Mouse (Mus musculus) ES-E14 (cell line): ENCODE measurements around the gene Plcd1. TPM values are rescaled to one million over a fixed set of nuclear protein-coding genes. Genes with fewer than 3 reads are reported as not detected.

Source experiments
- DNase-seq: peaks from one replicate; pipeline ENCODE4 v3.0.0-alpha.2; 2013; ENCODE audit warnings: low read depth, low spot score
- H3K27ac ChIP-seq: 2 replicates; pipeline ENCODE4 v1.5.1; 2012; ENCODE audit warnings: low read depth, mild to moderate bottlenecking, low read length, moderate library complexity, mixed read lengths; ENCODE audit not compliant: poor library complexity, insufficient read depth, severe bottlenecking
- H3K36me3 ChIP-seq: 2 replicates; pipeline ENCODE4 v1.6.1; 2012; ENCODE audit warnings: mild to moderate bottlenecking, low read length, moderate library complexity, mixed read lengths; ENCODE audit not compliant: control insufficient read depth, poor library complexity, insufficient read depth, severe bottlenecking
- H3K4me1 ChIP-seq, 2 experiments: fragments of 150-350 bp in 1 of 2; sonication (generic) in 1 of 2; 2 replicates each; pipeline ENCODE4 v1.6.1; 2012; ENCODE audit warnings: low read length in 2 of 2, mild to moderate bottlenecking in 1 of 2, mixed read lengths in 1 of 2; ENCODE audit not compliant: control insufficient read depth in 2 of 2, insufficient read depth in 2 of 2, poor library complexity in 1 of 2
- H3K4me3 ChIP-seq, 2 experiments: fragments of 150-350 bp in 1 of 2; sonication (generic) in 1 of 2; 2 replicates each; pipeline ENCODE4 v1.5.1; 2012; ENCODE audit warnings: low read length in 2 of 2, low read depth in 1 of 2, mild to moderate bottlenecking in 1 of 2, mixed read lengths in 1 of 2; ENCODE audit not compliant: insufficient read depth in 1 of 2, poor library complexity in 1 of 2, severe bottlenecking in 1 of 2
- H3K9ac ChIP-seq: 2 replicates; pipeline ENCODE4 v1.6.1; 2012; ENCODE audit warnings: low read depth, mild to moderate bottlenecking, low read length, mixed read lengths; ENCODE audit not compliant: poor library complexity, insufficient read depth, severe bottlenecking
- H3K9me3 ChIP-seq: fragments of 150-350 bp; sonication (generic); 2 replicates; pipeline ENCODE4 v1.6.1; 2012; ENCODE audit warnings: low read depth, mild to moderate bottlenecking, low read length; ENCODE audit not compliant: control insufficient read depth, insufficient read depth
- CHD2 ChIP-seq: IDR thresholded peaks from 2 replicates; pipeline ENCODE4 v1.6.1; 2014; ENCODE audit warnings: mild to moderate bottlenecking, low read depth, low read length, inconsistent platforms
- HCFC1 ChIP-seq: IDR thresholded peaks from 2 replicates; pipeline ENCODE4 v1.6.1; 2012; ENCODE audit warnings: low read length, inconsistent platforms, borderline replicate concordance; ENCODE audit not compliant: insufficient read depth
- MAFK ChIP-seq: IDR thresholded peaks from 2 replicates; pipeline ENCODE4 v1.6.1; 2014; ENCODE audit warnings: mild to moderate bottlenecking, low read depth, low read length, inconsistent platforms; ENCODE audit not compliant: insufficient read depth
- ZC3H11A ChIP-seq: IDR thresholded peaks from 2 replicates; pipeline ENCODE4 v1.6.1; 2012; ENCODE audit warnings: low read depth, mild to moderate bottlenecking, inconsistent platforms, low read length, borderline replicate concordance
- ZNF384 ChIP-seq: IDR thresholded peaks from 2 replicates; pipeline ENCODE4 v1.6.1; 2012; ENCODE audit warnings: low read depth, low read length, inconsistent platforms
- in situ Hi-C, 2 experiments: fragments of 600-800 bp; cut with MboI; formaldehyde crosslinking; loops; one replicate each; pipeline ENCODE4 v1.15.1; 2025; ENCODE audit warnings: low sequenced_read_pairs in 2 of 2, inconsistent platforms in 1 of 2; ENCODE audit not compliant: unreplicated experiment in 2 of 2
- total RNA-seq: library from RNA; depleted of rRNA; stranded (reverse); fragments of 300-350 nt; gene quantifications from 2 replicates; pipeline ENCODE4 v1.2.3, GENCODE M21; 2012

Plcd1 gene
- total RNA-seq, 1 experiment = 13.1 TPM

GRCm38 (mm10) chr9:119037076-119037730 is 56.1 kb downstream of the Plcd1 start:
- Histone ChIP-seq H3K27ac (no peak overlapping the region), H3K4me1 (peaks cover 0 to 5% of the 10 kb centered on the region in 2 experiments; a peak in 1 of 4 replicates), H3K9me3 (no peaks in the 10 kb centered on the region), H3K9ac (no peak overlapping the region), H3K36me3 (no peaks in the 10 kb centered on the region), H3K4me3 (no peak overlapping the region)
- in situ Hi-C loops = no loop called here
- no peak for DNase-seq
- TF ChIP-seq HCFC1 = no peak
- no peak for TF ChIP-seq CHD2
- no peak for TF ChIP-seq ZC3H11A
- TF ChIP-seq MAFK = no peak
- no peak for TF ChIP-seq ZNF384

- no peak for DNase-seq
- TF ChIP-seq MAFK (no peak), ZNF384 (no peak), CHD2 (no peak), ZC3H11A (no peak), HCFC1 (no peak)
- Histone ChIP-seq H3K4me1 (peaks cover 0 to 10% of the 10 kb centered on the region in 2 experiments; a peak in 1 of 4 replicates), H3K4me3 (no peak overlapping the region), H3K27ac (no peak overlapping the region), H3K9ac (no peak overlapping the region), H3K36me3 (no peaks in the 10 kb centered on the region), H3K9me3 (no peaks in the 10 kb centered on the region)
- in situ Hi-C loops = no loop called here
Observed at GRCm38 (mm10) chr9:119035836-119036235, 57.5 kb downstream of the Plcd1 start.

GRCm38 (mm10) chr9:119034676-119035665 is 58.3 kb downstream of the Plcd1 start:
- in situ Hi-C loops = no loop called here
- Histone ChIP-seq H3K27ac (no peak overlapping the region), H3K9me3 (no peaks in the 10 kb centered on the region), H3K4me3 (no peak overlapping the region), H3K36me3 (no peaks in the 10 kb centered on the region), H3K9ac (no peak overlapping the region), H3K4me1 (peaks cover 0 to 10% of the 10 kb centered on the region in 2 experiments; a peak in 1 of 4 replicates)
- TF ChIP-seq ZC3H11A (no peak), CHD2 (no peak), MAFK (no peak), ZNF384 (no peak), HCFC1 (no peak)
- no peak for DNase-seq

DNA sequence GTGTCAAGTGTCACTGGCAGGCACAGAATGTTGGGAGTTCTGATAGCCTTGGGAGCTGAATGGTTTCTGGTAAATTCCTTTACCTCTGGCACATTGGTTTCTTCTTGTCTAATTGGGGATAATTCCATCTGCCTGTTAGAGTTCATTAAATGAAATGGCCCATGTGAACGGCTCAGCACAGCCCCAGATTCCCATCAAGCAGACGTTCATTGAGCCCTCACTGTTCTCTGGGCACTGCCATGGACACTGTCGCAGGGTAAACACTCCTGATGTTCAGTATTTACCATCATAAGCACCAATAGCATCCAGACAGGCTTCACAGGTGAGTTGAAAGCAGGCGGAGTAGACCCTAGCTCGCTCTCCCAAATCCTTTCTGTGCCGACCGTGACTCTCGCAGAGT is 59.2 kb downstream of the Plcd1 start:
- TF ChIP-seq MAFK (no peak), CHD2 (no peak), ZC3H11A (no peak), ZNF384 (no peak), HCFC1 (no peak)
- Histone ChIP-seq H3K27ac (no peak overlapping the region), H3K9ac (no peak overlapping the region), H3K9me3 (no peaks in the 10 kb centered on the region), H3K4me1 (peaks cover 0 to 10% of the 10 kb centered on the region in 2 experiments; a peak in 1 of 4 replicates), H3K36me3 (no peaks in the 10 kb centered on the region), H3K4me3 (no peak overlapping the region)
- no peak for DNase-seq
- in situ Hi-C loops = no loop called here
